9 mouse cellular contexts compared by ENCODE assay signal in the genomic region with DNA sequence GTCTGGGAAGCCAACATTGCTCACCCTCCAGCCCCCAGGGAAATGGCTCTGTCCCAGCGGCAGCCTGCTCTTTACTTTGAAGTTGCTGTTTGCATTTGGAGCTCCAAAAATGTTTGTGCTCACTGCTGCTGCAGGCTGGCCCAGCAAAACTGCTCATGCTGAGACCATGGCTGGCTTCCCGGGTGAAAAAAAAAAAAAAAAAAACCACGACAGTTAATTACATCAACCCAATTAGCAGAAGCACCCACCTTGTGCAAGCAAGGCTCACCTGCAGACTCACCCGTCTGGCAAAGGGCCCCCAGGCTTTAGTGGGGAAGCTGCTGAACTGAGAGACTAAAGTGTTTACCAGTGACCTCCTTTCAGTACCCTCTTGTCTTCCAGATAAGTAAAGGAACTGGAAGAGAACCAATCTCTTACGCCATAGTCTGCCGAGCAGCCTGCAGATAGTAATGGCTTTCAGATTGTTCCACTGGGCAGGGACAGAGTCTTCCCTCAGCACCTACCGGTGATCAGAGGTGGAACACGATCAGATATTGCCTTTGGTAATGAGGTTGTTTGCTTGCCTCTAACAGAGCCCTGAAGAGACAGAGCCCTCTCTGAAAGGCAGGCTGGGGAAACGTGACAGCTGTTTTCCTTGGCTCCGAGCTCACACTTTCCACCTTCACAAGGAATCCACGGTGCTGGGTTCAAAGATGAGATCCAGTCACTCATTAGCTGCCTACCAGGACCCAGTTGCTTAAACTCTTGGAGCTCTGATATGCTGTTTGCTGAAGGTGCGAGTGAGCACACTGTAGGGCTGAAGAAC.
DNase-seq lines count a peak whose midpoint lies in the region; ATAC-seq lines count a peak whose summit lies in the region.
"Had no signal": no experiment of that assay in that cellular context is flagged by ENCODE, and none has a peak within 500 bp of the region (broad histone marks: within the 10 kb centered on the region; RNA-seq: fewer than 3 reads in every experiment).

No protein-coding gene starts in this region.

- H3K27ac ChIP-seq in kidney, embryonic 16.5 days (ENCODE audit: low read length) = no peak overlapping the region
- H3K27ac ChIP-seq in hindbrain, embryonic 11.5 days (ENCODE audit: low read depth, low read length) = no peak overlapping the region
- H3K27ac ChIP-seq: stomach, embryonic 15.5 days had no signal

- WGBS in kidney, embryonic 16.5 days = 42% methylated on average over 12 of the region's 12 CpGs
- 65% methylated on average over 12 of the region's 12 CpGs for WGBS in hindbrain, embryonic 11.5 days

- ATAC-seq in kidney, embryonic 16.5 days (ENCODE audit: low FRiP score, low TSS enrichment) = no peak
- ATAC-seq in hindbrain, embryonic 11.5 days (ENCODE audit: low FRiP score) = no peak

- no peak overlapping the region for H3K4me2 ChIP-seq in kidney, embryonic 16.5 days (replicated peaks; ENCODE audit: low read depth, low read length)
- no peak overlapping the region for H3K4me2 ChIP-seq in hindbrain, embryonic 11.5 days (replicated peaks; ENCODE audit: low read depth, low read length)
- H3K4me2 ChIP-seq: stomach, embryonic 15.5 days had no signal

- no peak overlapping the region for H3K4me3 ChIP-seq in kidney, embryonic 16.5 days (ENCODE audit: low read length)
- H3K4me3 ChIP-seq in hindbrain, embryonic 11.5 days (ENCODE audit: low read depth, low read length) = no peak overlapping the region
- H3K4me3 ChIP-seq: stomach, embryonic 15.5 days had no signal

- no peaks in the 10 kb centered on the region for H3K27me3 ChIP-seq in kidney, embryonic 16.5 days (ENCODE audit: insufficient read depth, low read length)
- H3K27me3 ChIP-seq in hindbrain, embryonic 11.5 days (ENCODE audit: control insufficient read depth, insufficient read depth, low read length) = no peaks in the 10 kb centered on the region
- H3K27me3 ChIP-seq: stomach, embryonic 15.5 days had no signal

- H3K36me3 ChIP-seq in kidney, embryonic 16.5 days (ENCODE audit: insufficient read depth, low read length) = no peaks in the 10 kb centered on the region
- H3K36me3 ChIP-seq in hindbrain, embryonic 11.5 days (ENCODE audit: control insufficient read depth, insufficient read depth, low read length) = no peaks in the 10 kb centered on the region
- H3K36me3 ChIP-seq: stomach, embryonic 15.5 days had no signal

- no peaks in the 10 kb centered on the region for H3K4me1 ChIP-seq in kidney, embryonic 16.5 days (ENCODE audit: insufficient read depth, low read length)
- no peaks in the 10 kb centered on the region for H3K4me1 ChIP-seq in hindbrain, embryonic 11.5 days (replicated peaks; ENCODE audit: control insufficient read depth, insufficient read depth, low read length)
- H3K4me1 ChIP-seq: stomach, embryonic 15.5 days had no signal

- no peaks in the 10 kb centered on the region for H3K9me3 ChIP-seq in kidney, embryonic 16.5 days (ENCODE audit: low read length)
- H3K9me3 ChIP-seq in hindbrain, embryonic 11.5 days (ENCODE audit: control insufficient read depth, low read length) = no peaks in the 10 kb centered on the region
- H3K9me3 ChIP-seq: stomach, embryonic 15.5 days had no signal

- DNase-seq in kidney, adult 18-20 months = peak; percentile 25
- peak; percentile 0 to 10 for DNase-seq in adrenal gland, postnatal 36 days
- peak; percentile 38 for DNase-seq in cerebellum, adult 9-10 months
- DNase-seq in lung, adult 18-20 months = peak; percentile 31 to 66
- no peak for DNase-seq in liver
- DNase-seq in hindbrain, embryonic 11.5 days (ENCODE audit: low spot score) = no peak
- no peak for DNase-seq in thymus, postnatal 10 days (ENCODE audit: low spot score in 2 of 2)

- H3K9ac ChIP-seq in kidney, embryonic 16.5 days (replicated peaks; ENCODE audit: low read length) = no peak overlapping the region
- H3K9ac ChIP-seq in hindbrain, embryonic 11.5 days (ENCODE audit: low read depth, low read length) = no peak overlapping the region
- H3K9ac ChIP-seq: stomach, embryonic 15.5 days had no signal

Comparison
In these comparisons a context has a peak if more than half of its experiments do, and no peak if none do; other contexts are left out.
1. DNase-seq: peak in kidney, adult 18-20 months (single experiment), adrenal gland, postnatal 36 days (2 of 2), cerebellum, adult 9-10 months (single experiment) and lung, adult 18-20 months (2 of 2); none in liver (single experiment), hindbrain, embryonic 11.5 days (single experiment) and thymus, postnatal 10 days (0 of 2).